Mouse (Mus musculus): Measurements from ENCODE around the gene Fbxo7. TPM values are rescaled to one million over a fixed set of nuclear protein-coding genes. Genes with fewer than 3 reads are reported as not detected.

The Fbxo7 gene
- total RNA-seq, 2 experiments from 2014 or later: 34.7 to 35.3 TPM

GRCm38 (mm10) chr10:86077272-86077671 is 55.5 kb downstream of the Fbxo7 start:
- DNase-seq (ENCODE audit: low spot score in 2 of 2): no peak

- no peak for DNase-seq (ENCODE audit: low spot score in 2 of 2)
Measured at GRCm38 (mm10) chr10:86078761-86079160, 57.0 kb downstream of the Fbxo7 start.

GRCm38 (mm10) chr10:86079921-86080320 is 58.1 kb downstream of the Fbxo7 start:
- DNase-seq (ENCODE audit: low spot score in 2 of 2): no peak

- no peak for DNase-seq (ENCODE audit: low spot score in 2 of 2)
Measured at GRCm38 (mm10) chr10:86091919-86092318, 70.1 kb downstream of the Fbxo7 start.

GRCm38 (mm10) chr10:86093109-86094035 is 71.6 kb downstream of the Fbxo7 start:
- no peak for DNase-seq (ENCODE audit: low spot score in 2 of 2)

- no peak for DNase-seq (ENCODE audit: low spot score in 2 of 2)
Measured at GRCm38 (mm10) chr10:86098363-86098762, 76.6 kb downstream of the Fbxo7 start.

- DNase-seq (ENCODE audit: low spot score in 2 of 2): no peak
Measured at GRCm38 (mm10) chr10:86100281-86100851, 78.6 kb downstream of the Fbxo7 start.

Other genes with a start within 250 kb of the Fbxo7 start
- gene Pwp1, start 192.5 kb upstream of the Fbxo7 start, total RNA-seq (2021): 10 to 100 TPM; 23.6 to 28.0 TPM
- 10 to 100 TPM; 23.4 to 23.9 TPM for gene Prdm4, start 104.8 kb upstream of the Fbxo7 start, total RNA-seq (2021)
- under 1 TPM in 1 of 2 experiments, not detected in 1; 0.28 TPM for gene Ascl4, start 94.3 kb upstream of the Fbxo7 start, total RNA-seq (2021)
- 100 to 1,000 TPM; 138 to 146 TPM for gene Rtcb, start 64.1 kb upstream of the Fbxo7 start, total RNA-seq (2021)
- gene Bpifc, start 10.1 kb upstream of the Fbxo7 start, total RNA-seq (2021): under 1 TPM; 0.11 to 0.20 TPM